Mouse (Mus musculus): Measurements from ENCODE around the gene Fip1l1. TPM values are rescaled to one million over a fixed set of nuclear protein-coding genes. Genes with fewer than 3 reads are reported as not detected.

Gene Fip1l1
- total and polyA plus RNA-seq, 3 experiments = 72.0 to 171 (median 83.1) TPM

DNA sequence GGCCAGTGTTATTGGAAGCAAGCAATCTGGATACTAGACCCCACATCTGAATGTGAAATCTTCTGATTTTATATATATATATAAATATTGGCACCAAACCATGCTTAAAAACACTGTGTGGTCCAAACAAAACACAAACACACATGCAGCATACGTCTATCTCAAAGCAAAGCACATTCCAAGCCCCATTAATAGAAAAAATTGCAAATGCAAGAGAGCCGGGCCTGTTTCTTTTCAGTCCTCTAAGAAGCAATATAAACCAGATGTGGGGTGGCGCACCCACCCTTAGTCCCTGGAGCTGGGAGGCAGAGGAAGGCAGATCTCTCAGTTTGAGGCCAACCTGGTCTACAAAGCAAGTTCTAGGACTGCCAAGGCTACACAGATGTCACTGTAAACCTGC lies 99.1 kb downstream of the Fip1l1 start:
- no peak overlapping the region for H3K27ac ChIP-seq (ENCODE audit: insufficient read depth, low read depth)
- H3K4me2 ChIP-seq (ENCODE audit: insufficient read depth, low read depth, poor library complexity, severe bottlenecking) = no peak overlapping the region
- dilution Hi-C loops (cut with MboI; ENCODE audit: extremely low pct_ligation_motif_present, extremely low pct_unique_long_range_greater_than_20kb, low sequenced_read_pairs) (no loop called here), in situ Hi-C loops (cut with MboI; ENCODE audit: low pct_ligation_motif_present, low pct_unique_long_range_greater_than_20kb, low sequenced_read_pairs) (loop anchor here (25.0 kb wide), 1 partner anchor 528 kb away; the partner anchor contains the start of gene Pdgfra)
- no peaks in the 10 kb centered on the region for H3K36me3 ChIP-seq (replicated peaks in 1 of 2; ENCODE audit: control insufficient read depth in 1 of 2, insufficient read depth in 1 of 2, low read length in 1 of 2)
- H3K27me3 ChIP-seq (replicated peaks) = no peaks in the 10 kb centered on the region
- H3K4me3 ChIP-seq (replicated peaks in 1 of 3; ENCODE audit: low read depth in 2 of 3, low read length in 2 of 3, poor library complexity in 1 of 3) = no peak overlapping the region
- no peaks in the 10 kb centered on the region for H3K4me1 ChIP-seq (ENCODE audit: control insufficient read depth in 1 of 2, insufficient read depth in 2 of 2)
- H3K79me2 ChIP-seq (replicated peaks; ENCODE audit: control insufficient read depth, extremely low read depth, insufficient read depth, poor library complexity, severe bottlenecking) = no peaks in the 10 kb centered on the region
- no peak overlapping the region for H3K9ac ChIP-seq (ENCODE audit: insufficient read depth, low read depth)
- no peak for TF ChIP-seq MYC (IDR thresholded peaks at IDR 0.05; ENCODE audit: low read depth, low read length)
- TF ChIP-seq EP300 (IDR thresholded peaks at IDR 0.05; ENCODE audit: low read length) = no peak
- TF ChIP-seq MEF2A (IDR thresholded peaks at IDR 0.05; ENCODE audit: borderline replicate concordance, low read depth, low read length) = no peak
- DNase-seq (ENCODE audit: extremely low read depth) = no peak
- no peaks in the 10 kb centered on the region for H3K9me3 ChIP-seq (replicated peaks; ENCODE audit: low read length)

DNA sequence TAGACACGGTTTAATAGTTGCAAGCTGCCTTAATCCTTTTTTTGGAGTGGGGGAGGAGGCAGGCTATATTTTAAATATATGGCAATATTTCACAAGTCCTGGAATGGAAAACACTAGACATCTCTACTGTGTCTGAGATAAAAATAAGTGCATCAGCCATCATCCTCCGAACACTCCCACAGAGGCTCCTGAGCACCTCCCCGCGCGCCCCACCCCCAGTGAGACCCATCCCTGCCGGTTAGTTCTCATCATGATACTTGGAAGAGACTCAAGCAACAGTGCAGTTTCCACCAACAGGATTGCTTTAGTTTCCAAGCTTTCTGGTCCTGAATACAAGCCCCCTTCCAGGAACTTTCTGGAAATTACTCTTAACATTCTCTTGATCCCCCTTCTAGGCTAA lies 104.3 kb downstream of the Fip1l1 start:
- H3K4me2 ChIP-seq (ENCODE audit: insufficient read depth, low read depth, poor library complexity, severe bottlenecking) = no peak overlapping the region
- in situ Hi-C loops (cut with MboI; ENCODE audit: low pct_ligation_motif_present, low pct_unique_long_range_greater_than_20kb, low sequenced_read_pairs) = loop anchor here (25.0 kb wide), 1 partner anchor 523 kb away; the partner anchor contains the start of gene Pdgfra
- DNase-seq (ENCODE audit: extremely low read depth) = no peak
- dilution Hi-C loops (cut with MboI; ENCODE audit: extremely low pct_ligation_motif_present, extremely low pct_unique_long_range_greater_than_20kb, low sequenced_read_pairs) = no loop called here
- TF ChIP-seq E2F4 (IDR thresholded peaks at IDR 0.05; ENCODE audit: insufficient replicate concordance, low read depth, low read length) (no peak), RCOR1 (conservative IDR thresholded peaks at IDR 0.05; ENCODE audit: low read depth, low read length) (no peak), ETS1 (conservative IDR thresholded peaks at IDR 0.05; ENCODE audit: low read depth, low read length) (no peak), ZKSCAN1 (IDR thresholded peaks at IDR 0.05; ENCODE audit: borderline replicate concordance, low read depth, low read length) (no peak), TBP (conservative IDR thresholded peaks at IDR 0.05; ENCODE audit: low read depth, low read length) (no peak), CHD2 (IDR thresholded peaks at IDR 0.05; ENCODE audit: low read length) (no peak), MAX (IDR thresholded peaks at IDR 0.05; ENCODE audit: low read length) (no peak), POLR2AphosphoS2 (IDR thresholded peaks at IDR 0.05; ENCODE audit: low read depth, low read length) (no peak), MAFK (IDR thresholded peaks at IDR 0.05; ENCODE audit: insufficient replicate concordance, low read length) (no peak), NRF1 (IDR thresholded peaks at IDR 0.05; ENCODE audit: low read depth, low read length) (no peak), RAD21 (IDR thresholded peaks at IDR 0.05; ENCODE audit: low read depth, low read length) (no peak), EP300 (IDR thresholded peaks at IDR 0.05; ENCODE audit: low read length) (no peak), HCFC1 (IDR thresholded peaks at IDR 0.05; ENCODE audit: low read depth, low read length) (no peak), SMC3 (IDR thresholded peaks at IDR 0.05; ENCODE audit: low read depth, low read length) (no peak), JUN (IDR thresholded peaks at IDR 0.05; ENCODE audit: insufficient read depth, low read depth, low read length) (no peak)
- no peak overlapping the region for H3K4me3 ChIP-seq (replicated peaks in 1 of 3; ENCODE audit: low read depth in 2 of 3, low read length in 2 of 3, poor library complexity in 1 of 3)
- H3K9me3 ChIP-seq (replicated peaks; ENCODE audit: low read length) = no peaks in the 10 kb centered on the region
- no peak overlapping the region for H3K9ac ChIP-seq (ENCODE audit: insufficient read depth, low read depth)
- H3K27me3 ChIP-seq (replicated peaks) = no peaks in the 10 kb centered on the region
- 0 out of 4 replicates have a peak, but pooled peaks cover 0 to 3% of the 10 kb centered on the region in 2 experiments for H3K4me1 ChIP-seq (ENCODE audit: control insufficient read depth in 1 of 2, insufficient read depth in 2 of 2)
- H3K79me2 ChIP-seq (replicated peaks; ENCODE audit: control insufficient read depth, extremely low read depth, insufficient read depth, poor library complexity, severe bottlenecking) = no peaks in the 10 kb centered on the region
- H3K36me3 ChIP-seq (replicated peaks in 1 of 2; ENCODE audit: control insufficient read depth in 1 of 2, insufficient read depth in 1 of 2, low read length in 1 of 2) = no peaks in the 10 kb centered on the region
- H3K27ac ChIP-seq (ENCODE audit: insufficient read depth, low read depth) = no peak overlapping the region
